7 mouse cellular contexts compared by ENCODE assay signal in genomic region chr11:8663444-8664392, GRCm38 (mm10). TPM values are rescaled to one million over a fixed set of nuclear protein-coding genes. Genes with fewer than 3 reads are reported as not detected.
DNase-seq lines count a peak whose midpoint lies in the region; ATAC-seq and TF ChIP-seq lines count a peak whose summit lies in the region.

No protein-coding gene starts in this region.

- DNase-seq in CH12.LX (ENCODE audit: extremely low read depth) (no peak), ZHBTc4 (ENCODE audit: low read depth, low spot score) (peak; percentile 79)
- DNase-seq in heart, postnatal 25 days (ENCODE audit: low spot score) = peak; percentile 24
- DNase-seq in layer of hippocampus, postnatal 36 days = peak; percentile 29 to 36
- peak; percentile 76 for DNase-seq in midbrain, embryonic 10.5 days (ENCODE audit: low spot score)
- DNase-seq in splenic B cell, adult 2 months (ENCODE audit: low read depth, low spot score) = peak; percentile 39

- no peak for TF ChIP-seq CTCF in CH12.LX (conservative IDR thresholded peaks at IDR 0.05 in 1 of 2, IDR thresholded peaks at IDR 0.05 in 1 of 2; ENCODE audit: low read depth in 2 of 2, low read length in 2 of 2)

- peak overlapping the region; percentile 61 for H3K9ac ChIP-seq in CH12.LX (ENCODE audit: insufficient read depth, low read depth)
- H3K9ac ChIP-seq in forebrain, embryonic 12.5 days = peak overlapping the region; percentile 77

- H3K4me3 ChIP-seq in CH12.LX (replicated peaks in 1 of 3; ENCODE audit: low read depth in 2 of 3, low read length in 2 of 3, poor library complexity in 1 of 3) = peak overlapping the region in 2 of 3 experiments; percentile 25 to 50
- peak overlapping the region; percentile 58 for H3K4me3 ChIP-seq in forebrain, embryonic 12.5 days (replicated peaks)
- peak overlapping the region; percentile 78 for H3K4me3 ChIP-seq in midbrain, embryonic 10.5 days

- under 1% methylated on average over 52 of the region's 52 CpGs for WGBS in forebrain, embryonic 12.5 days
- under 1% methylated on average over 49 of the region's 52 CpGs for WGBS in midbrain, embryonic 10.5 days

- in situ Hi-C loops in CH12.LX (cut with MboI; ENCODE audit: low pct_ligation_motif_present, low pct_unique_long_range_greater_than_20kb, low sequenced_read_pairs) = no loop called here

- TF ChIP-seq EP300 in CH12.LX (IDR thresholded peaks at IDR 0.05; ENCODE audit: low read length) = no peak

- no peaks in the 10 kb centered on the region for H3K4me1 ChIP-seq in CH12.LX (ENCODE audit: control insufficient read depth in 1 of 2, insufficient read depth in 2 of 2)
- peaks cover 25% of the 10 kb centered on the region for H3K4me1 ChIP-seq in forebrain, embryonic 12.5 days
- peaks cover 32% of the 10 kb centered on the region for H3K4me1 ChIP-seq in midbrain, embryonic 10.5 days

- H3K9me3 ChIP-seq in CH12.LX (replicated peaks; ENCODE audit: low read length) = peaks cover 9% of the 10 kb centered on the region
- no peaks in the 10 kb centered on the region for H3K9me3 ChIP-seq in forebrain, embryonic 12.5 days
- no peaks in the 10 kb centered on the region for H3K9me3 ChIP-seq in midbrain, embryonic 10.5 days (replicated peaks)

- peak; percentile 81 for ATAC-seq in forebrain, embryonic 12.5 days (ENCODE audit: low FRiP score)

- dilution Hi-C loops in CH12.LX (cut with MboI; ENCODE audit: extremely low pct_ligation_motif_present, extremely low pct_unique_long_range_greater_than_20kb, low sequenced_read_pairs) = no loop called here

- no peaks in the 10 kb centered on the region for H3K79me2 ChIP-seq in CH12.LX (replicated peaks; ENCODE audit: control insufficient read depth, extremely low read depth, insufficient read depth, poor library complexity, severe bottlenecking)

- peak overlapping the region; percentile 63 for H3K4me2 ChIP-seq in CH12.LX (ENCODE audit: insufficient read depth, low read depth, poor library complexity, severe bottlenecking)
- peak overlapping the region; percentile 92 for H3K4me2 ChIP-seq in forebrain, embryonic 12.5 days

- TF ChIP-seq RAD21 in CH12.LX (IDR thresholded peaks at IDR 0.05; ENCODE audit: low read depth, low read length) = no peak

- peaks cover 86% of the 10 kb centered on the region for H3K27me3 ChIP-seq in CH12.LX (replicated peaks)
- H3K27me3 ChIP-seq in forebrain, embryonic 12.5 days = peaks cover 20% of the 10 kb centered on the region
- H3K27me3 ChIP-seq in midbrain, embryonic 10.5 days (ENCODE audit: low read depth, poor library complexity, severe bottlenecking) = peaks cover 45% of the 10 kb centered on the region
- H3K27me3 ChIP-seq in splenic B cell, adult 2 months (ENCODE audit: control insufficient read depth, insufficient read depth, low read length, poor library complexity, severe bottlenecking) = no peaks in the 10 kb centered on the region

- H3K36me3 ChIP-seq in CH12.LX (replicated peaks in 1 of 2; ENCODE audit: control insufficient read depth in 1 of 2, insufficient read depth in 1 of 2, low read length in 1 of 2) = no peaks in the 10 kb centered on the region
- no peaks in the 10 kb centered on the region for H3K36me3 ChIP-seq in forebrain, embryonic 12.5 days (replicated peaks)
- no peaks in the 10 kb centered on the region for H3K36me3 ChIP-seq in midbrain, embryonic 10.5 days
- H3K36me3 ChIP-seq in splenic B cell, adult 2 months (ENCODE audit: control insufficient read depth, insufficient read depth, low read length, poor library complexity, severe bottlenecking) = no peaks in the 10 kb centered on the region

- intact Hi-C loops in heart, postnatal 25 days (cut with DNase I) = loop anchor here (5.0 kb wide), 2 partner anchors 41 to 76 kb away; no protein-coding TSS in a partner anchor

- no peak for TF ChIP-seq POLR2A in CH12.LX (IDR thresholded peaks at IDR 0.05; ENCODE audit: low read depth, low read length)

- no peak overlapping the region for H3K27ac ChIP-seq in CH12.LX (ENCODE audit: insufficient read depth, low read depth)
- peak overlapping the region; percentile 50; the same call in 1 of the 2 replicates for H3K27ac ChIP-seq in forebrain, embryonic 12.5 days
- H3K27ac ChIP-seq in midbrain, embryonic 10.5 days (replicated peaks) = peak overlapping the region; percentile 89

TF ChIP-seq in CH12.LX, 34 proteins besides CTCF, POLR2A, EP300 and RAD21:
- no peak for TF ChIP-seq HCFC1 (IDR thresholded peaks at IDR 0.05; ENCODE audit: low read depth, low read length)
- no peak for TF ChIP-seq PAX5 (IDR thresholded peaks at IDR 0.05; ENCODE audit: low read length)
- peak; percentile 68 for TF ChIP-seq MXI1 (IDR thresholded peaks at IDR 0.05; ENCODE audit: low read depth, low read length)
- no peak for TF ChIP-seq ZKSCAN1 (IDR thresholded peaks at IDR 0.05; ENCODE audit: borderline replicate concordance, low read depth, low read length)
- peak; percentile 86 for TF ChIP-seq BHLHE40 (IDR thresholded peaks at IDR 0.05; ENCODE audit: low read depth, low read length)
- TF ChIP-seq MAX (IDR thresholded peaks at IDR 0.05; ENCODE audit: low read length) = 0 out of 2 replicates have a peak, but pooled peaks have one; percentile 52
- no peak for TF ChIP-seq USF2 (conservative IDR thresholded peaks at IDR 0.05; ENCODE audit: low read depth, low read length)

RNA-seq across cellular contexts. Expression of gene Tns3, which starts 0.6 kb away (rescaled TPM):
- total RNA-seq in CH12.LX (2012; rRNA removed) (1.3 and 1.8 TPM in 2 replicates), CH12.LX (2014; rRNA removed) (0.03 TPM in 2 replicates)
- polyA plus RNA-seq in CH12.LX (2012; ENCODE audit: insufficient read length, low read depth) = 0.31 and 0.33 TPM in 2 replicates
- polyA plus RNA-seq in forebrain, embryonic 12.5 days (2016; fragmentation: Nextera tagmentation; extraction: Ambion mirVana) = 10.2 and 11.4 TPM in 2 replicates
- total RNA-seq in heart, postnatal 25 days (2021) = 10 to 100 TPM; 21.2 to 21.4 TPM
- total RNA-seq in layer of hippocampus, postnatal 36 days (2021) = 10 to 100 TPM; 43.4 to 59.0 TPM
- 9.1 and 9.7 TPM in 2 replicates for polyA plus RNA-seq in midbrain, embryonic 10.5 days (2016; fragmentation: Nextera tagmentation; extraction: Ambion mirVana)

Comparison
In these comparisons a context has a peak if more than half of its experiments do, and no peak if none do; other contexts are left out.
1. RNA of gene Tns3, which starts 0.6 kb away (total RNA-seq): 43.4 to 59.0 TPM in layer of hippocampus, postnatal 36 days and 21.2 to 21.4 TPM in heart, postnatal 25 days; 0.03 to 1.8 TPM in CH12.LX; every median in the first group is over 4 times any median in the second.
2. Peak in every context shown above with its lines, with median percentiles within 50 percentile points of each other: H3K4me3 ChIP-seq.